Mouse (Mus musculus): Measurements from ENCODE around the gene Pzp.

Gene Pzp

GRCm38 (mm10) chr6:128526601-128527000, at the start of gene Pzp:
Pzp (minus strand) TSS chr6:128526720.
- DNase-seq (ENCODE audit: low spot score), result no peak

DNA sequence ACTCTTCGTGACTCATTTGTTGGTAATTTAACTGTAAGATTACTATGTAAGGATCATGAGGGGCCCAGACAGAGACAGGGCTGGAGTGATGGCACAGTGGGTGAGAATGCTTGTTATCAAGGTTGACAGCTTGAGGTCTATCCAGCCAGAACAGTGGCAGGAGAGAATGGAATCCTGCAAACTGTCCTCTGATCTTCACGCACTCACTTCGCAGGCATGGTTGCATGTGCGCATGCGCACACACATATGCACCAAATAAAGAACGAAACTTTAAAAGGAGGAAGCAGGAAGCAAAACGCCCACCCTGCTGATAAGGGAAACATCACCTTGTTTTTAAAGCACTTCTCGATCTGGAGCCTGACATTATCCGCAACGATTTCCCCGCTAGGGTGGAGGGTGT, 40.1 kb upstream of the Pzp start:
- no peak for DNase-seq (ENCODE audit: low spot score)

DNA sequence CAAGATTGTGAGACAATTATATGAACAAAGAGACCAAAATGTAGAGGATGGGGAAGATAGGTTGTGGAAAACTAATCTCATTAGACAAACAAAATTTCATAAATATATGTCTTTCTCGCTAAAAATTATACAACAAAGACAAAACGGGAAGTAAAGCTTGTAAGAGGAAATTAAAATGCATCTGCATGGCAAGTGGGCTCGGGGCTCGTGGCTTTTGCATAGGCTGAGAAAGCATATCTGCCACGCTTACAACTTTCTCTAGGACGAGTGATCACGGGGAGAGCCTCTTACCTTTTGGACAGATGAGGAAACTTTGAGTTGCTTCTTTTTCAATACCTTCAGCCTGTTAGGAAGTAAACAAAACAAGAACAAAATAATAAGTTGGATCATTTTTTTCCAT, 27.5 kb upstream of the Pzp start:
- DNase-seq (ENCODE audit: low spot score), result no peak

GRCm38 (mm10) chr6:128549463-128550452, 23.2 kb upstream of the Pzp start:
- no peak for DNase-seq (ENCODE audit: low spot score)

DNA sequence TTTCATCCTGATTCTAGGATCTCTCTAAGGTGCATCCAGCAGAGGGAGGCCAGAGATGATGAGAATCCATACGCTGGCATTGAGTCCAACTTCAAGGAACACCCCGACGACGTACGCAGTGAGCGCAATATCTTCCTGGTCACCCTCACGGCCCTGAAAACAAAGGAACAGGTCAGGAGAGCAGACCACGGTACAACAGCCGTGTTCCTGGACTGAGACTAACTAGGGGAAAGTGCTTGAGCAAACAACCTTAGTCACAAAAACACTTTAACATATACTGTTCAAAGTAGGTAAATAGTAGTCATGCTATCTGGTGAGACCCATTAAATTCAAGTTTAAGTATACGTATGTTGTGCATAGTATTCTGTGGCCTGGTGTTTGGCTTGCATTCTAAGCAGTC, 22.0 kb upstream of the Pzp start:
- no peak for DNase-seq (ENCODE audit: low spot score)

DNA sequence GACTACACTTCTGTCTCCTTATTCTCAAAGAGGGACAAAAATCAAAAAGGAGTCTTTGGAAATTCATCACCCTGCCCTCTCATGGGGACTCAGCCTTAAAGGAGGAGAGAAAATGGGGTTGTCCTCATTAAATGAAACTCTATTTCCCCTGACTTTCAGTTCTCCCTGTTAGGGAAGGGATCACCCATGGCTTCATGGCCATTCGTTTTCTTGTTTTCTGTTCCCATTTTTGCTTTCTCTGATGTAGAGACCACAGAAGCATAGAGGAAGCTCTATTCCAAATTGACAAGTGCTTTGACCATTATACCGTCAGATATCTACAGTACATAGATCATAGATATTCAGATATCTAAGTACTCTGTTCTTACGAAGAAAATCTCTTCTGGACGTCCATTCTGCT, 18.9 kb upstream of the Pzp start:
- DNase-seq (ENCODE audit: low spot score), result no peak

DNA sequence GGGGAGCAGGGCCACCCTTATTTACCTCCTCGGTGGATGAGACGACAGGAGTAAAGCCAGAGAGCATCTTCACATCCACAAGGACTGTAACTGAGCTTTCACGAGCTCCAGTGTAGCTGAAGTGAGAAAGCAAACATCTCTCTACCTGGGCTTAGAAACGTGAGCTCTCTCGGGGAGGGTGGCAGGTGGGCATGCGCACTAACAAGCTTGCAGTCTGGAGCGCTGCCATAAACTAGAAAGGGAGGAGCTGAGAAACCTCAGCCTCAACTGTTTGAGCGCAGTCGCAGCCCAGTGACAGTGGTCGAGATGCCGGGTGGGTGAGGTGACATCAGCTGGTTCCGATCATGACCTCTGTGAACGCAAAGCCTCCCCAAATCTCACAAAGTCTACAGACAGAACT, 16.7 kb upstream of the Pzp start:
- DNase-seq (ENCODE audit: low spot score), result no peak

GRCm38 (mm10) chr6:128535250-128535649, 8.7 kb upstream of the Pzp start:
- DNase-seq (ENCODE audit: low spot score), result no peak

DNA sequence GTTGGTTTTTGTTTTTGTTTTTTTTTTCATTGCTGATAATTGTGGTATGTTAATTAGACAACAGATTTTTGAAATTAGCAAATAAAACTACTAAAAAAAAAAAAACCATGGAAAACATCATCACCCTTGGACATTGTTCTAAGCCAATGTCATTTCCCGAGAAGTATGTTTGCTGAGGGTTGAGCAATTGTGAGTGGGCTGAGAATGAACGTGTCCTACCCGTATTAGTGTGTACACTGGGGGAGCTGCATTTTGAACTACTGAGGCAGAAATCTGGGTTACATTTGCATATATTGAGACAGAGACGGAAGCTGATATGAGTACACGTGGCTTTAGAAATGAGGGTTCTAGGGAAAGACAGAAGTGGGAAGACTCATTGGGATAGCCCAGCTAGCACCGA, 6.8 kb upstream of the Pzp start:
- no peak for DNase-seq (ENCODE audit: low spot score)

DNA sequence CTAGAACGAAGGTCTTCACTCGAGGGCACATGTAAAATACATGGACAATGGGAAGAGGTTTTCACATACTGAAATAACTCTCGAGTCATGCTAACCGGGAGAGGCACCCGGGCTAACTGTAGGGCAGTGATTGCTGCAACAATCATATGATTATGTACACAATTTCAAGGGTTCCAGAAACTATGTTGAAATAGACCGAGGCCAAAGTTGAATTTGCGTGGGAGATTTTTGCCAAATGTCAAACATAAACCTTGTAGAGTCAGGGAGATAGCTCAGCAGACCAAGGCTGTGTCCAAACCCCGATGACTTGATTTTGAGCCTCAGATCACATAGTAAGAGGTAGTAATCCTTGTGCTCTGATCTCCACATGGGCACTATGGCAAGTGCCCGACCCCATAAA, 6.2 kb upstream of the Pzp start:
- DNase-seq (ENCODE audit: low spot score), result no peak

DNA sequence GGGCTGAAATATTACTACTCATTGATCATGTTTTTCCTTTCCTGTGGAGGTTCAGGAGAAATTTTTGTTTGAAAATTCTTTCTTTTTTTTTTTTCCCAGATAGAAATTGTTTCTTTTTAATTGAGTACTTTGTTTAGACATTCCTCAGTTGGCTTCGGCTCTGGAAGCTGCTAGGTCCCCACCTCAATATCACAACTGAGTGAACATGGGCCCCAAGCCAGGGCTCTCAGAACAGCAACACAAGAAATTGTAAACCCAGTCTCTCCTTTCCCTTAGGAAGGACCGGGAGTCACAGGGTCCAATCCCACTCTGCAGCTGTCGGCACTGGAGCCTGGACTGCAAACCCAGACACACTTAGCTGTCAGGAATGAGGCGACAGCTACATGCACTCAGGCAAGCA, 2.0 kb upstream of the Pzp start:
- DNase-seq (ENCODE audit: low spot score), result no peak

DNA sequence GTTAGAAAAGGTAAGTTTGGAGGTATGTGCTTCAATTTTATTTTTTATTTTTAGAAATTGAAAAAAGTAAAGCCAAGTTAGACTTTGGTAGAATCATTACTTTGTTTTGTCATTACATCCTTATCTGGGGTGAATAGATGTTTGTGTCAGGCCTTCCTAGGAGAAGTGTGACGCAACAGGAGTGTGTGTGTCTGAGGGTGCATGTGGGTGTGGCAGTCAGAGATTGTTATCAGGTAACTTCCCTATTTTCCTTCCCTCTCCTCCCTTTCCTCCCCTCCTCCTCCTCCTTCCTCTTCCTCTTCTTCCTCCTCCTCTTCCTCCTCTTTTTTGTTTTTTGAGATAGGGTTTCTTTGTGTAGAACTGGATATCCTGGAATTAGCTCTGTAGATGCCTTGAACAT, 590 bp upstream of the Pzp start:
- DNase-seq (ENCODE audit: low spot score), result no peak

DNA sequence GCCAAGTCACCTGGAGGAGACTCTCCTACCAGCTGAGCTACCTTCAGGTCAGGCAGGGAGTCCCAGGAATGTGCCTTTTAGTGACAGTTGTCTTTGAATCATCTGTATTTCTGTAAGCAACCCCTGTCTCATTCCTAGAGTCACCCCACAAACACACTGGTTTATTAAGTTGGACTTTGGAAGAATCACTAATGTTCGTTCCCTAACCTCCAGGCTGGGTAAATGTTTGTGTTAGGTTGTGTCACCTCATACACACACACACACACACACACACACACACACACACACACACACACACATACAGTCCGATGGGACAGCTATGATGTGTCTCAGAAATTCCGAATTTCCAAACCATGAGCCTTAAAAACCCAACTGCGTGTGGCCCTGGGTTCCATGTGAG, 719 bp downstream of the Pzp start:
- DNase-seq (ENCODE audit: low spot score), result no peak

DNA sequence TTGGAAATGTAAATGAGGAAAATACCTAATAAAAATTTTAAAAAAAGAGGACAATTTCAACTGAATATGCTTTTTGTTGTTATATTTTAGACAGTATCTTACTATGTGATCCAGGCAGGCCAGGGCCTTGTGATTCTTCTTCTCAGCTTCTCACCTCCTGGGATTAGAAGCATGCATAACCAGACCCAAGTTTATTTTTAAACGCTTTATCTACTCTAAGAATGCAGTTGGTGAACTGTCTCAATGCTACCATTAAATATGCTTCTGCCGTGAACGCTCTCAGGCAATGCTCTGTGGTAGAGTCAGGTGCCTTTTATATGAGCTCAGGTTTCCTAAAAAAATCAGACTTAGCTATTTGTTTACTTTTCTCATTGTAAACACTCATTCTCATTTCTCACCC, 3.2 kb downstream of the Pzp start:
- no peak for DNase-seq (ENCODE audit: low spot score)

DNA sequence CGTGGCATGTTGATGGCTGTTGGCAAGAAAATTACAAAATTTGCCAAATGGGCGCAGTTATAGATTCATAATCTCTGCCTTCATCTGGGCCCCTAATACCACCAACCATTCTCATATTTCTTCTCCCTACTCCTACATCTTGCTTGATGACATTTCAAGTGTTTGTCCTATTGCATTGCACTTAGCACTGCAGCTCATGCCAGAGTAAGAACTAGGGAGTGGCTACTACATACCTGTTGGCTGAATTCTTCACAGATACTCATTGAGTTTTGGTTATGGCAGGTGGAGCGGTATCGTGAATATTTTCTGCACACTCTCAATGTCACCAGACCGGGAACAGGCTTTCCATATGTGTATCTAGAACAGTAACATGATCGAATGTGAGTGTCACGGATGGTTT, 7.4 kb downstream of the Pzp start:
- no peak for DNase-seq (ENCODE audit: low spot score)

DNA sequence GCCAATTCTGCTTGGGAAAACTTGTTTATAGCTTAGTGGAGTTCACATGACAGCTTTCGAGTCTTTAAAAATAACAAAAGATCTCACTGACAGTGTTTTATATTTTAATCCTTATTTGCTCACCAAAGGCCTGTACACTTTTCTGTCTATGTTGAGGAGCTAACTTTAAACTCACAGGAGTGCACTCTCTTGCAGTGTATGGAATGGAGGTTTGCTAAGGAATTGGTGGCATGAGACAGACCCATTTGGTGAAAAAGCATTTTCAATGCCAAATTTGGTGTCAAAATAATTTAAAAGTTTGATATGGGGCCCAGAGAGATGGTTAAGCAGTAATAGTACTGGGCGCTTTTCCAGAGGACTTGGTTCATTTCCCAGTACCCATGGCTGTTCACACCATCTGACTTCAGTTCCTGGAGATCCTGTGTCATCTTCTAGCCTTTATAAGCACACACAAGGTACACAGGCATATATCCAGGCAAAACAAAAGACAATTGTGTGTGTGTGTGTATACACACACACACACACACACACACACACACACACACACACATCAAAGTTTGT, 20.8 kb downstream of the Pzp start:
- DNase-seq (ENCODE audit: low spot score), result no peak

DNA sequence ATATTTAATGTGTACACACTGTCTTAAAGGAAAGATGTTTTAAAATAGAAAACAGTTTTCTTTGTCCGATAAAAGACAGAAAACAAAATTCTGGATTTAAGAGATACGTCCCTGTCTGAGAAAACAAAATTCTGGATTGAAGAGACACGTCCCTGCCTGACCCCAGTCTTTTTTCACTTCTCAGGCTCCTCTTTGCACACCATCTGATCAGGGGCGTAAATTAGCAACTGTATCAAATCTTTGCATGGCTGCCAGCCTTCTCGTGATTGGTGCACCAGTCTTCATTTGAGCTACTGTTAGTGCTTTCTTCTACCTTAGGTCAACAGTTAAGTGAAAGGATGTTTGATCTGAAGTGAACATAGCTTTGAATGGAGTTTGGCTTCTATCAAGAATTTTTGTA, 21.8 kb downstream of the Pzp start:
- DNase-seq (ENCODE audit: low spot score), result no peak

- DNase-seq (ENCODE audit: low spot score), result no peak
These were observed 31.2 kb downstream of the Pzp start for GRCm38 (mm10) chr6:128495346-128495745.

DNA sequence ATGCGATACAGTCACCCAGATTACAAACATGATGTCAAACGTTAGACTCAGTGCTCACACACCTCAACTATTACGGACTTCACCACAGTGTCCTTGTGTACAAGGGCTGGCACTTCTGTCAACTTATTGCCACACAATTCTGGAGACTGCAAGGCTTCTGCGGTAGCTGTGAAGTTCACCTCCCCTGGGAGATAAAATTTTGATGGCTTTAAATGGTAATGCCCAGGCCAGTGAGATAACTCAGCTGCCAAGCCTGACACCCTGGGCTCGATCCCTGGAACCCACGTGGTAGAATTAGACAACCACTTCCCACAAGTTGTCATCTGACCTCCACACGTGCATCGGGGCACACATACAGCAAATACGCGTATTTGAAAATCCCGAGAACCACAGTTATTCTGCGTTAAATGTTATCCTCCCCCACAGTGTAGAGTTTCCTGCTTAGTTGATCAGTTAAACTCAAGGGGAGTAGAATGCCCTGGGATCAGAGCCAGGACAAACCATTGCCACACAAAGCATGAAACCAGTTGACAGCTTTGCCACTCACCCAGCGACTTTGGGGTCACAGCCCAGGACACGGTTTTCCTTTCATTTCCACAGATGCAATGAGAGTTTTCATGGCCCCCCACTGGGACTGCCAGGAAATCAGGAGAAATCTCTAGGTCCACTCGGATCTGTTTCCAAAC, 31.7 kb downstream of the Pzp start:
- no peak for DNase-seq (ENCODE audit: low spot score)

GRCm38 (mm10) chr6:128491916-128492315, 34.6 kb downstream of the Pzp start:
- DNase-seq (ENCODE audit: low spot score), result no peak

- no peak for DNase-seq (ENCODE audit: low spot score)
These were observed 36.4 kb downstream of the Pzp start for GRCm38 (mm10) chr6:128490141-128490540.

DNA sequence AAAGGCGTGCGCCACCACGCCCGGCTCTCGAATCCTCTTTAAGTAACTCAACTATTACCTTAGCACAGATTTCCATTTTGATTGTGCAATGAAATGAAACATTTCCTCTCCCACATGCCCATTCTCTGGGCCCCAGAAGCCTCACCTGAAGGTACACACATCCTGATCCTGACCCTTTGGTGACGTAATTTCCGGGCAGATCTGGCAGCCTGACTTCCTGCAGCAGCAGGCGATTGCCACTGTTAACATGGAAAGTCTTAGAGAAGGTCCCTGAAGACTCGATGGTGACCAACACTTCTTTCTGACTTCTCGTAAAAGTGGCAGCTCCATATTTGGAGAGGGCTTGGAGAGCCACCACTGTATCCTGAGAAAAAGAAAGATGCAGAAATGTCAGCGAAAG, 38.8 kb downstream of the Pzp start:
- DNase-seq (ENCODE audit: low spot score), result no peak

Measured in c-Kit-positive CD71-positive TER-119-positive erythroid progenitor cells, embryonic 14.5 days (primary cell).